Mouse (Mus musculus) gastrocnemius, adult 8-10 months (tissue): ENCODE measurements around the gene Crmp1. TPM values are rescaled to one million over a fixed set of nuclear protein-coding genes. Genes with fewer than 3 reads are reported as not detected.

ENCODE experiments used
- DNase-seq, 2 experiments: peaks; one replicate each; pipeline ENCODE4 v3.0.0; 2022; ENCODE audit warnings: low spot score in 2 of 2
- total RNA-seq, 4 experiments: library from RNA; stranded (reverse); gene quantifications; 2 replicates each; pipeline ENCODE4 v1.2.4; 2022

The Crmp1 gene
- total RNA-seq: under 1 TPM in 2 of 4 experiments, not detected in 2; 0.17 to 0.19 TPM

DNA sequence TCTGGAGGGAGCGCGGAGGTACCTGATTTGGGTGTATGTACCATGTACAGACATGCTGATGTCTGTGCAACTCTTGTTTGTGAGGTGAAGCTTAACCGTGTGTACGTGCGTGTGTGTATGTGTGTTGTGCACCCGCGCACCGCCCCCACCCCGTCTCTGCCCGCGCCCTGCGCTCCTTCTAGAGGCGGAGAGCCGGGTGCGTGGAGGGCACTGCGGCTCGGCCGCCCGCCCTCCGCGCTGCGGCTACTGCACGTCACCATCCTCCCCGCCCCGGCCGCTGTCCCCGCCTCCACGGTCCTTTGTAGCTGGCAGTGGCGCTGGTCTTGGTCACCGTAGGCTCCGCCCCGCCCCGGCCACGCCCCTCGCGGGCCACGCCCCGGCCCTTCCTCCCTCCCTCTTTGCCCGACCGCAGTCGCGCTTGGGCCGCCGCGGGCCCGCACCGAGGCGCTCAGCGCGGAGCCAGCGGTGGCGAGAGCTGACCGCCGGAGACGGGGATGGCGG lies at the start of gene Crmp1:
Gene Crmp1 (plus strand): TSS at position 290 of the 501 bp plus-strand sequence.
- DNase-seq: no peak

GRCm38 (mm10) chr5:37196196-37196595 lies 45.5 kb upstream of the Crmp1 start:
- DNase-seq: no peak

DNA sequence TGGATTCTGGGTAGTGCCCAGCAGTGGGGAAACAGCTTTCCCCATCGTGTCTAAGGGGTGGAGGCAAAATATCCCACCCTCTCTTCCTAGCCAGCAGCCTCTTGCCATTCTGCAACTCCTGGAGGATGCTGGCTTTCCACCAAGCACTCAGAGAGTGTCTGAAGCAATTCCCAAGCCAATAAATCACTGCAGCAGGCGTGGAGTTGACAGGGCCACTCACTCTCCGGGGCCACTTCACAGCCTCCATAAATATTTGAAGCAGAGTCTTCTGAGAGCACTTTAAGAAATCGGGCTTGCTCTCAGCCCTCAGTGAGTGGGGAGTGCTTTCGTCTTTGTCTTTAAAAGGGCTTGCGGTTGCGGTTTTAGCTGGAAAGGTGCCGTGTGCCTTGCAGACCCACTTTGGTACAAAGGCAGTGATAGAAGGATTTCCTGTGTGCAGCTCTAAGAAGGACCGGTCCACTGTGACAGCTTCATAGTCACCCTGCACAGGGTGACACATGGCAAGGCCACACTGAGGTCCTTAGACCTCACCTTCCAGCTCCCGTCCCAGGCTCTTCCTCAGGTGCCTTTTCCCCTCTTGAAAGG lies 45.0 kb upstream of the Crmp1 start:
- no peak for DNase-seq

GRCm38 (mm10) chr5:37197423-37197822 lies 44.3 kb upstream of the Crmp1 start:
- no peak for DNase-seq

GRCm38 (mm10) chr5:37198011-37198688 lies 43.6 kb upstream of the Crmp1 start:
- DNase-seq: no peak

GRCm38 (mm10) chr5:37202285-37202684 lies 39.5 kb upstream of the Crmp1 start:
- no peak for DNase-seq

- DNase-seq: no peak
Measured at GRCm38 (mm10) chr5:37204886-37205285, 36.9 kb upstream of the Crmp1 start.

DNA sequence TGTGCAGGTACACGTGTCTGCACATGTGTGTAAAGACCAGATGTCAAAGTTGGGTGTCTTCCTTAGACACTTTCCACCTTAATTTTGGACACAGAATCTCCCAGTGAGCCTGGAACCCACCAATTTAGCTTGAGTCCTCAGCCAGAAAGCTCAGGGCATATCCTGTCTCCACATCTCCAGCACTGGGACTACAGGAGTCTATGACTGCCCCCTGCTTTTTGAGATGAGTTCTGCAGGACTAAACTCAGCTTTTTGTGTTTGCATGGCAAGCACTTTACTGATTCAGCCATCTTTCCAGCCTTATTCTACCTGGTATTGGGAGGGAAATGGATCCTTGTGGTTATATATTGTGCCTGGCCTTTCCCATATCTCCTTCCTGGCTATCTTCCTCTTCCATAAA lies 36.3 kb upstream of the Crmp1 start:
- no peak for DNase-seq

- DNase-seq: no peak
Measured at GRCm38 (mm10) chr5:37206364-37206763, 35.4 kb upstream of the Crmp1 start.

GRCm38 (mm10) chr5:37212938-37213708 lies 28.6 kb upstream of the Crmp1 start:
- DNase-seq: no peak

GRCm38 (mm10) chr5:37213709-37214103 lies 28.0 kb upstream of the Crmp1 start:
- no peak for DNase-seq

DNA sequence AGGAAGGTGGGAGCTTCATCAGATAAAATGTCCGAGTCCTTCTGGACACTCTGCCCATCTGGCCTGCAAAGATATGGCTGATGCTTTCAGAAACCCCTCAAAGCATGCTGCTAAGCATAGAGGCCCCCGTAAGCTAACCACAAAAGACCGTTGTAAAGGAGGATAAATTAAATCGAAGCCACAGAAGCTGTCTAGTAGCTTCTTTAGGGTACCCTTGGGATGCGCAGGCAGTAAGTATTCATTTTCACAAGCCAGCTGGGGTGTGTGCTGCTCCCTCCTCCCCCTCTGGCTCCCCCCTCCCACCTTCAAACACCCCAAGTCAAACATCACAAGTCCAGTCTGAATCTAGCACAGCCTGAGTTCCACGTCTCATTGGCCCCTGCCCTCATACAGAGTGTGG lies 27.1 kb upstream of the Crmp1 start:
- no peak for DNase-seq

DNA sequence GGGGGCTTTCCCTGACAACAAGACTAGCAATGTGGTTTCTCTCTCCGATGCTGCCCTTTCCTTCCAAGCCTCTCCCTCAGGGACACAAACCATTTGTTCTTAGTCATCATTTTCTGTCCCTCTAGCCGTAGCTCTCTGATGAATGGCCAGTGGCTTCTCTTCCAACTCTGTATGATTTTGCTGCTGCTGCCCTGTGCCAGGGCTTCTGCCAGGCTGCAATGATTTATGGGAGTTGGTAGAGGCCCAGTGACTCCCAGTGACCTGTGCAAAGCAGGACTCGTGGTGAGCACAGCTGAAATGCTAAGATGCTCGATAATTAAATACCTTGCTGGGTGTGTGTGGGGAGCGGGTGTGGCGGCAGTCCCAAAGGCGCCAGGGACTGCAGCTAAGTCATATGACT lies 26.5 kb upstream of the Crmp1 start:
- DNase-seq: no peak

DNA sequence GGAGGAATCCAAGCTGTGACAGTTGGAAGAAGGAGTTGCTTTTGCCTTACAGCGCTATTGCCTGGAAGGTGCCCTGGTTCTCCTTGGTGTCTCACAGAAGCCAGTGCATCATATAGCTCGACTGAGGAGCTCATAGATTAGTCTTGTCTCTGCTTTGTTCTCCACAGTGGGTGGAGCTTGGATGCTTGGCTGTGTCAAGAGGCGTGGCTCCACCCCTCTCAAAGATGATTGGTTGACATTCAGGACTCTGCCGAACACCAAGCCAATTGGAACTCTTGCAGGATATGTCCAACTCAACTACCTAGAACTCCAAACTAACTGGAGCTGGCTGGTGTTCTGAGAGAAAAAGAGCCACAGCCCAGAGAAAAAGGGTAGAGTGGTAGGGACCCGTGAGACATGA lies 22.1 kb upstream of the Crmp1 start:
- DNase-seq: no peak

DNA sequence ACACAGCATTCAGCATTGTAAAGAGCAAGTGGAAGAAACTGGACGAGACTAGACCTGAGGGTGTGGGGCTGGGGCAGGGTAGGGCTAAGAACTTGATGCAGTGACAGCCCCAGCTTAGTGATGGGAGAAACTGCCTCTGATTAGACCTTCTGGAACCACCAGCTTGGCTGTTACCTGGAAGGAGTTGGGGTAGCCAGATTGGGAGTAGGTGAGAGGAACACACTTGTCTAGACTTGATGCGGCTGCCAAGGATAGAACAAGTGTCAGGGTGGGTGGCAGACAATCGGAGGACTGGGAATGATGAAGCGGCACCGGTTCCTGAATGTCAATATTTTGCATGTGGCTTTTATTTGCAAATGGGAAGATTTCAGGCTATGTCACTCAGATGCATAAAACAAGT lies 21.2 kb upstream of the Crmp1 start:
- DNase-seq: no peak

DNA sequence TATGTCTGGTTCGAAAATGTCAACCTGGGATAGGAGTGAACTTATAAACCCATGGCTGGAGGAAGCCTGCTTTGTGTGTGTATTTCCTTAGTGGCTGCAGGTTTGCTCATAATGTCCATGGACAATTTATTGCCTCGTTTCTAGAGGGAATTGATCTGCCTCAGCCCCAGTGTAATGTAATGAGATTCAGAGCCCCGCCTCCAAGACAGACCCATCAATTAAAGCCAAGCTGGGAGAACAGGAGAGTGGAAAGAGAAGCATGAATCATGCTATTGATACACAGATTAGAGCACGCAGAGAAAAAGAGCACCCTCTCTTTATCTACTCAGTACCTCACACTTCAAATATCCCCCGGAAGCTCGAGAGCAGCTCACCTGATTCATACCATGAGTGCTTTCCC lies 20.2 kb upstream of the Crmp1 start:
- no peak for DNase-seq

GRCm38 (mm10) chr5:37222316-37222715 lies 19.4 kb upstream of the Crmp1 start:
- DNase-seq: no peak

DNA sequence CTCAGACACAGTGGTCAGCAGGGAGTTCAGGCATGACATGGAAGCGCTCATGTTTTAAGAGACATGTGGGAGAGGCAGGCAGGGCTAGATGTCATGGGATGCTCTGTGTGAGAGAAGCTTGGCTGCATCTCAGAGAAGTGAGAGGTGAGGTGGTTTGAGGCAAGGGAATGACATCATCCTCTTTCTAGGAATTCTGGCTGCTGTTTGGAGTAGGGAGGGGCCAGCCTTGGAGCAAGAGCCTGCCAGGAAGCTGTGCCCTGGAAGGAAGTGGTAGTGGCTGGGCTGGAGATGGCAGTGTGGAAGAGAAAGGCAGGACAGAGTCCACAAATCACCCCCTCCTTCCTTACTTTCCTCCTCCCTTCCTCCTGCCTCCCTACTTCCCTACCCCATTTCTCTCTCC lies 16.0 kb upstream of the Crmp1 start:
- DNase-seq: no peak

DNA sequence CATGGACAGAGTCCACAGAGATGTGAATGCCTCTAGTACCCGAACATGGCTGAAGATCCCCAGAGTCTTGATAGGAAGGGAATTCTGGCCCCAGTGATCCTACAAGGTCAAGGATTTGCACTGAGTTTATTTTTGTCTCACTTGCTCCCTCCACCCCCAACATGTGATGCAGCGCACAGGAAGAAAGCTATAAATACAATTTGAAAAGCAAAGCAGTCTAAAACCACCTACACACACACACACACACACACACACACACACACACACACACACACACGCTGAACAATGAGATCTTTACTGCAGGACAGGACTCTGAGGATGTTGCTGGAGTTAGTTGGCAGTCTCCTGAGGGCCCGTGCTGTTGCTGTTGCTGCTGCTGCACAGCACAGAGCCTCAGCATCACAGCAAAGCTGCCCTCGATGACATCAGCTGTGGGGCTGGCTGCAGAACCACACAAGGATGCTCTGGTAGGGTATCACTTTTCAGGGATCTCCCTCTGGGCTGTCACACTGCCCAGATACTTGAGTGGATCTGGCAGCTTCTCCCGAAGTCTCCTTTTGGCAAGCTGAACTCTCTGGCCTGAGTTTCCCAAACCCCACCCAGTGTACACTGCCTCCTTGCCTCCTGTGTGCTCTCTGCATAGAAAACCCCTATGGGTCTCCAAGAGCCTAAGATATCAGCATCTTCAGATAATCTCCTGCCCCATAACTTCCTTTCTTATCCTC lies 13.6 kb upstream of the Crmp1 start:
- no peak for DNase-seq

GRCm38 (mm10) chr5:37228894-37229293 lies 12.8 kb upstream of the Crmp1 start:
- DNase-seq: no peak

GRCm38 (mm10) chr5:37233010-37233557 lies 8.7 kb upstream of the Crmp1 start:
- no peak for DNase-seq
